Mouse (Mus musculus) right cerebral cortex, postnatal 36 days (tissue): Measurements from ENCODE around the gene Svs3a.
"Not testable (repeated sequence)": the region's sequence is repeated elsewhere in the genome, so short reads cannot be mapped to it uniquely, and the experiment has no call there.

Experiments
- DNase-seq, 2 experiments: peaks; one replicate each; pipeline ENCODE4 v3.0.0; 2022; ENCODE audit warnings: low spot score in 2 of 2, mixed read lengths in 1 of 2

The Svs3a gene

DNA sequence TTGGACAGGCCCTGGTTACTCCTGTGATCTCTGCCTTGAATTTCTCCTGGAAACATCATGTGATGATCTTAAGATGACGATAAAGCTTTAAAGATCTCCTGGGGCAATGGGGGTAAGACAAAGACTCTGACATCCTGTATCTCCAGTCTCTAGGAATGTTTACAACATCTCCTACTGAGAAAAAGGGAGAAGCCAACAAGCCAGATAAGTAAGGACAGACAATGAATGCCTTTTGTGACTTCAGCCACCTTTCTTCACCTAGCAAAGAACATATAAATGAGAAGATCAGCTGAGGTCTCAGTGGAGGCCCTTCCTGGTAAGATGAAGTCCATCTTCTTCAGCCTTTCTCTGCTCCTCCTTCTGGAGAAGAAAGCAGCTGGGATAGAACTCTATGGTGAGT, at the start of gene Svs3a:
Svs3a (plus strand) TSS at position 301 of the 400 bp plus-strand sequence.
- DNase-seq, result not testable (repeated sequence)

GRCm38 (mm10) chr2:164256540-164256939, 32.5 kb upstream of the Svs3a start, which contains the start of gene Svs3b:
Svs3b (minus strand) TSS chr2:164256640.
- DNase-seq, result not testable (repeated sequence)

DNA sequence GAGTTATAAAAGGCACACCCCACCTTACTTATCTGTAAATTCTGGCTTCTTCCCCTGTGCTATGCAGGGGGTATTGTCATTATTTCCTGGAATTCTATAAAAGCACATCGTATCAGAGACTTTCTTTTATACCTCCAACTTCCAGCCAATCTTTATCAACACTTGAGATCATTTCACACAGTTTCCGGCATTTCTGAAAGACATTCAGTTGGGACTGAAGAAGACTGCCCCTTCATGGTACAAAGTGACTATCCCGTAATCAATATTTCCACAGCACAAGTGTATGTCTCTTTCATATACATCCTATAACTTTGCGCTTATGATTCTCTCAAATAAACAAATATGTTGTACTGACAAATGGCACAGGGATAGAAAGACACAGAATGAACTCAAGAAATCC, 10.7 kb upstream of the Svs3a start, which contains the start of gene Svs4:
Svs4 (minus strand) TSS at position 101 of the 400 bp plus-strand sequence.
- no peak for DNase-seq

DNA sequence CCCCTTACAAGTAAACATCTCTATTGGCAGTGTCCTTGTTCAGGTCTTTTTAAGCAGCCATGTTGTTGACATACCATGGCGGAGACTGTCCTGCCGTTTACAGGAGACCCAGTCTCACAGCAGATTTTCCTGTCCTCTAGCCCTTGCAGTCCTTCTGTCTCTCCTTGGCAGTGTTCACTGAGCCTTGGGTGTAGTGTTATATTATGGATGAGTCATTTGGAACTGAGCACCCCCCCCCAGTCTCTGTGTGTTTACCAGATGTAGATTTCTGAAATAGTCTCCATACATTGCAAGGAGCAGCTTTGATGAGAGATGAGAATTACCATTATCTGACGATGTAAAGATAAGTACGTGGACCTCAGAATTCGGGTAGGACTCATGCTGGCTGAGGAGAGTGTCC, 23.5 kb downstream of the Svs3a start:
- peak in 1 of 2 experiments; percentile 2 for DNase-seq

DNA sequence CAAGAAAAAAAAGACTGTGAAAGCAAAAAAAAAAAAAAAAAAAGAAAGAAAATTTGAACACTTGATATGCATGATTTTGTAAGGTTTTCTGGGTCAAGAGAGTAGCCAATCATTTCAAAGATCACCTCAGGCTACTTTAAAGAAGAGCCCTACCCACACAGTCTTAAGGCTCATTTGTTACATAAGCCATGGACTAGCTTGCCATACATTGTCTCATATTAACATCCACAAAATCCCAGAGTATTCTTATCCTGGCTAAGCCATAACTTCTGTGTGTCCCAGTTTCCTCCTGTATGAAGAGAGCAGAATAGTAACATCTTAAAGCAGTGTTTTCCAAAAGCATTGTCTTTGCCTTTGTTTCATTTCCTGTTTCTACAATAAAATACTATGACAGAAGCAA, 26.4 kb downstream of the Svs3a start:
- not testable (repeated sequence) for DNase-seq

GRCm38 (mm10) chr2:164316451-164316850, 27.4 kb downstream of the Svs3a start, which contains the start of gene Svs6:
Svs6 (plus strand) TSS chr2:164316751.
- DNase-seq, result not testable (repeated sequence)

DNA sequence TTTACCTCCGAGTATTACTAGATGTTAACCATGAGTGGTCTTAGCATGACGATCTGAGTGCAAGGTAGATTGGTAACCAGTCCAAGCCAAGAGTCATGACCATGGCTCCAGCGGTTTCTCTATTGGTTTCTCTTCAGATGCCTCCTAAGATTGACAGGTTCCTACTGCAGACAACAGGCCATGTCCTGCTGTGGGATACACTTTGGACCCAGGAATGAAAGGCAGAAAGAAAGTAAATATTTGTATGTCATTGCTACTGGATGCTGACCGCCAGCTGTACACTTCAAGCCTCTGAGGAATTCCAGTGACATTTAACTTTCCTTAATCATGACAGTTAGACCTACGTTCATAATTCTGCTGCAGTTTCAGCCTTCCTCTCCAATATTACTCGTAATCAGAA, 31.9 kb downstream of the Svs3a start:
- DNase-seq, result no peak

- DNase-seq, result not testable (repeated sequence)
These were observed 43.4 kb downstream of the Svs3a start, which contains the start of gene Svs5 for GRCm38 (mm10) chr2:164332440-164332839. Svs5 (plus strand) TSS chr2:164332740.
